Mouse (Mus musculus) liver, postnatal 0 days (tissue): ENCODE measurements around the gene Irgc1.

Experiments
- CTCF ChIP-seq: sonication (generic); IDR thresholded peaks from 2 replicates; pipeline ENCODE4 v1.5.1; 2016; ENCODE audit warnings: antibody characterized with exemption, low read depth
- EP300 ChIP-seq: IDR thresholded peaks from 2 replicates; pipeline ENCODE4 v1.6.1; 2016; ENCODE audit warnings: antibody characterized with exemption, low read depth, mild to moderate bottlenecking

DNA sequence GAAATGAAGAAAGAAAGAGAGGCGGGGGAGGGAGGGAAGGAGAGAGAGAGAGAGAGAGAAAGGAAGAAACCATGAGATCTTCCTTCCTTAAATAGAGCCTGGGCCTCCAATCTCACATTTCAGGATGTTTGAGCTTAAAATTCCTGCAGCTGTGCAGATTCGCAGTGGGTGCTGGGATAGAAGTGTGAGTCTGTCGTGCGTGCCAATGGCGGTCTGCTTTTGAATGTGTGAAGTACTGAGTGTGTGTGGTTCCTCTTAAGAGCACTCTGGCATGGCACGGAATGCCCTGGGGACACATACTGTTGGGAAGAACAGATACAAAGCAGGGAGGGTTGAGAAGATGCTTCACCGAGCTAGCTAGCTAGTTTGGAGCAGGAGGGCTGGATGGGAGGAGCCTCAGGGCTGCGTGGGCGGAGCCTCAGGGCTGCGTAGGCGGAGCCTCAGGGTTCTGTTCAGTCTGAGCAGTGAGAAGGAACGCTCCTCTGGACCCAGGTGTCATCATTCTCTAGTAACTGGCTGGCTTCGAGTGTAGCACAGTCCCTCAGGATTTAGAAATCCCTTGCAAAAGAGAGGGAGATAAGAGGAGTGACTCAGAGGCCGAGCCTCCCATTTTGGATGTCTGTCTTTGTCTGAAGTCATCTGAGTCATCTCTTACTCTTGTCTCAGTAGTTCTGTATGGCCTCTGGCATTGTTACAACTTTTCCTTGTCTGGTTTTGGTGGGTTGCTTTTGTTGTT is 3.1 kb downstream of the Irgc1 start:
- TF ChIP-seq CTCF: no peak
- TF ChIP-seq EP300: no peak
